Mouse (Mus musculus) brain, embryonic 14.5 days (tissue): ENCODE data around the gene Gbgt1.

Experiments
- CTCF ChIP-seq: fragments of 200-500 bp; IDR thresholded peaks from 2 replicates; pipeline ENCODE4 v1.5.1; 2012; ENCODE audit warnings: inconsistent platforms, mild to moderate bottlenecking, moderate library complexity, borderline replicate concordance; ENCODE audit not compliant: insufficient read depth, insufficient read length; ENCODE audit errors: extremely low read depth
- POLR2A ChIP-seq: fragments of 200-500 bp; IDR thresholded peaks from 2 replicates; pipeline ENCODE4 v1.6.1; 2012; ENCODE audit warnings: mild to moderate bottlenecking, inconsistent platforms, borderline replicate concordance; ENCODE audit not compliant: poor library complexity, insufficient read depth, insufficient read length, severe bottlenecking; ENCODE audit errors: extremely low read depth

- TF ChIP-seq CTCF (no peak), POLR2A (no peak)
Observed at GRCm38 (mm10) chr2:28453539-28453938, 43.2 kb upstream of the Gbgt1 start.
